14 mouse cellular contexts compared by ENCODE assay signal in the genomic region with DNA sequence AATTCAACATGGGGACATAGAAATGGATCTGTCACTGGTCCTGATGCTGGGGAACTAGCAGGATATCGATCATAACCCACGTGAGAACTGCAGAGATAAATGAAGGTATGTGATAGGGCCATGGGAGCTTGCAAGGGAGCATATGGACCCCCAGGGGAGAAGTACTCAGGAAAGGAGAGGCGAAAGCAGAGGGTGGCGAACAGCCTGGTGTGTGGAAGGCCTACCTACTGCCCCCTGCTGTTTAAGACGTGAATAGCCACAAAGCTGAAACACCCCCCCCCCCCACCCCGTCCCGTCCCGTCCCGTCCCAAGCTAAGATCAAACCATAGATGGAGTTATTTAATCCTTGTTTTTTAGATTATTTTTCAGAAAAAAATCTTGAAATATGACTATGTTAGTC. TPM values are rescaled to one million over a fixed set of nuclear protein-coding genes. Genes with fewer than 3 reads are reported as not detected.
DNase-seq lines count a peak whose midpoint lies in the region; ATAC-seq and TF ChIP-seq lines count a peak whose summit lies in the region.
"Had no signal": no experiment of that assay in that cellular context is flagged by ENCODE, and none has a peak within 500 bp of the region (broad histone marks: within the 10 kb centered on the region; RNA-seq: fewer than 3 reads in every experiment).

No protein-coding gene starts in this region.

- peak; percentile 31 for TF ChIP-seq CTCF in forebrain, postnatal 0 days (IDR thresholded peaks at IDR 0.05; ENCODE audit: low read depth)
- TF ChIP-seq CTCF in liver, postnatal 0 days (IDR thresholded peaks at IDR 0.05; ENCODE audit: low read depth) = peak; percentile 46
- peak; percentile 14 to 57; a peak in 3 of 4 replicates for TF ChIP-seq CTCF in CH12.LX (conservative IDR thresholded peaks at IDR 0.05 in 1 of 2, IDR thresholded peaks at IDR 0.05 in 1 of 2; ENCODE audit: low read depth in 2 of 2, low read length in 2 of 2)
- peak; percentile 40; the same call in 1 of the 2 replicates for TF ChIP-seq CTCF in brain, embryonic 14.5 days (IDR thresholded peaks at IDR 0.05; ENCODE audit: borderline replicate concordance, extremely low read depth, insufficient read depth, insufficient read length)

- H3K9ac ChIP-seq in forebrain, postnatal 0 days = no peak overlapping the region
- H3K9ac ChIP-seq in liver, postnatal 0 days (replicated peaks) = no peak overlapping the region
- no peak overlapping the region for H3K9ac ChIP-seq in liver, embryonic 12.5 days
- H3K9ac ChIP-seq in CH12.LX (ENCODE audit: insufficient read depth, low read depth) = no peak overlapping the region
- no peak overlapping the region for H3K9ac ChIP-seq in midbrain, embryonic 11.5 days (ENCODE audit: low read length)
- H3K9ac ChIP-seq: hindbrain, embryonic 12.5 days; liver, embryonic 13.5 days had no signal

- H3K27me3 ChIP-seq in forebrain, postnatal 0 days (ENCODE audit: insufficient read depth, low read length) = no peaks in the 10 kb centered on the region
- peaks cover 8% of the 10 kb centered on the region; the same call in 1 of the 2 replicates for H3K27me3 ChIP-seq in forebrain, embryonic 10.5 days (ENCODE audit: poor library complexity, severe bottlenecking)
- no peaks in the 10 kb centered on the region for H3K27me3 ChIP-seq in liver, postnatal 0 days (ENCODE audit: insufficient read depth, low read length)
- peaks cover 4% of the 10 kb centered on the region for H3K27me3 ChIP-seq in liver, embryonic 12.5 days (replicated peaks)
- peaks cover 54% of the 10 kb centered on the region for H3K27me3 ChIP-seq in CH12.LX (replicated peaks)
- no peaks in the 10 kb centered on the region for H3K27me3 ChIP-seq in midbrain, embryonic 11.5 days (ENCODE audit: control insufficient read depth, insufficient read depth, low read length)
- H3K27me3 ChIP-seq: hindbrain, embryonic 12.5 days; liver, embryonic 13.5 days had no signal

- in situ Hi-C loops in CH12.LX (cut with MboI; ENCODE audit: low pct_ligation_motif_present, low pct_unique_long_range_greater_than_20kb, low sequenced_read_pairs) = no loop called here

- no peak for DNase-seq in forebrain, postnatal 0 days
- DNase-seq in forebrain, embryonic 10.5 days (ENCODE audit: extremely low spot score, low spot score) = no peak
- no peak for DNase-seq in liver, postnatal 0 days
- no peak for DNase-seq in CH12.LX (ENCODE audit: extremely low read depth)
- DNase-seq in brain, embryonic 14.5 days (ENCODE audit: low read depth) = no peak
- no peak for DNase-seq in T-cell, adult 2 months (ENCODE audit: low spot score)
- DNase-seq in midbrain, embryonic 11.5 days (ENCODE audit: low spot score, missing footprints) = no peak
- DNase-seq: cerebellum, postnatal 36 days; kidney, adult 9 months; liver, embryonic 13.5 days; thymus, postnatal 36 days had no signal

- no peak overlapping the region for H3K4me2 ChIP-seq in forebrain, postnatal 0 days (ENCODE audit: low read depth)
- no peak overlapping the region for H3K4me2 ChIP-seq in liver, postnatal 0 days (ENCODE audit: low read depth, low read length)
- no peak overlapping the region for H3K4me2 ChIP-seq in liver, embryonic 12.5 days
- no peak overlapping the region for H3K4me2 ChIP-seq in CH12.LX (ENCODE audit: insufficient read depth, low read depth, poor library complexity, severe bottlenecking)
- H3K4me2 ChIP-seq in midbrain, embryonic 11.5 days = no peak overlapping the region
- H3K4me2 ChIP-seq: hindbrain, embryonic 12.5 days; liver, embryonic 13.5 days had no signal

- no peak for TF ChIP-seq POLR2A in CH12.LX (IDR thresholded peaks at IDR 0.05; ENCODE audit: low read depth, low read length)
- TF ChIP-seq POLR2A in brain, embryonic 14.5 days (IDR thresholded peaks at IDR 0.05; ENCODE audit: borderline replicate concordance, extremely low read depth, insufficient read depth, insufficient read length, poor library complexity, severe bottlenecking) = no peak

- H3K36me3 ChIP-seq in forebrain, postnatal 0 days (ENCODE audit: insufficient read depth) = peaks cover 4% of the 10 kb centered on the region; the same call in 1 of the 2 replicates
- no peaks in the 10 kb centered on the region for H3K36me3 ChIP-seq in forebrain, embryonic 10.5 days (replicated peaks)
- H3K36me3 ChIP-seq in liver, postnatal 0 days (replicated peaks; ENCODE audit: insufficient read depth, low read length) = no peaks in the 10 kb centered on the region
- H3K36me3 ChIP-seq in liver, embryonic 12.5 days = no peaks in the 10 kb centered on the region
- H3K36me3 ChIP-seq in CH12.LX (replicated peaks in 1 of 2; ENCODE audit: control insufficient read depth in 1 of 2, insufficient read depth in 1 of 2, low read length in 1 of 2) = no peaks in the 10 kb centered on the region
- no peaks in the 10 kb centered on the region; the same call in 1 of the 2 replicates for H3K36me3 ChIP-seq in midbrain, embryonic 11.5 days (ENCODE audit: control insufficient read depth, insufficient read depth, low read length)
- H3K36me3 ChIP-seq: heart, embryonic 10.5 days; hindbrain, embryonic 12.5 days; liver, embryonic 13.5 days had no signal

- peak; percentile 19 for TF ChIP-seq RAD21 in CH12.LX (IDR thresholded peaks at IDR 0.05; ENCODE audit: low read depth, low read length)

- dilution Hi-C loops in CH12.LX (cut with MboI; ENCODE audit: extremely low pct_ligation_motif_present, extremely low pct_unique_long_range_greater_than_20kb, low sequenced_read_pairs) = no loop called here

- no peak overlapping the region for H3K4me3 ChIP-seq in forebrain, postnatal 0 days (ENCODE audit: low read depth, low read length)
- H3K4me3 ChIP-seq in forebrain, embryonic 10.5 days = no peak overlapping the region
- no peak overlapping the region for H3K4me3 ChIP-seq in liver, postnatal 0 days (ENCODE audit: low read depth, low read length)
- no peak overlapping the region for H3K4me3 ChIP-seq in liver, embryonic 12.5 days
- no peak overlapping the region for H3K4me3 ChIP-seq in CH12.LX (replicated peaks in 1 of 3; ENCODE audit: low read depth in 2 of 3, low read length in 2 of 3, poor library complexity in 1 of 3)
- H3K4me3 ChIP-seq in midbrain, embryonic 11.5 days (ENCODE audit: low read depth, low read length) = no peak overlapping the region
- H3K4me3 ChIP-seq: heart, embryonic 10.5 days; hindbrain, embryonic 12.5 days; liver, embryonic 13.5 days had no signal

- no peak for TF ChIP-seq EP300 in liver, postnatal 0 days (IDR thresholded peaks at IDR 0.05; ENCODE audit: low read depth)
- no peak for TF ChIP-seq EP300 in CH12.LX (IDR thresholded peaks at IDR 0.05; ENCODE audit: low read length)

- H3K27ac ChIP-seq in forebrain, postnatal 0 days (ENCODE audit: low read depth, low read length) = no peak overlapping the region
- H3K27ac ChIP-seq in forebrain, embryonic 10.5 days = no peak overlapping the region
- H3K27ac ChIP-seq in liver, postnatal 0 days (ENCODE audit: low read depth) = no peak overlapping the region
- H3K27ac ChIP-seq in liver, embryonic 12.5 days = no peak overlapping the region
- no peak overlapping the region for H3K27ac ChIP-seq in CH12.LX (ENCODE audit: insufficient read depth, low read depth)
- H3K27ac ChIP-seq in midbrain, embryonic 11.5 days (ENCODE audit: low read depth, low read length) = no peak overlapping the region
- H3K27ac ChIP-seq: heart, embryonic 10.5 days; hindbrain, embryonic 12.5 days; liver, embryonic 13.5 days had no signal

- no peaks in the 10 kb centered on the region for H3K9me3 ChIP-seq in forebrain, postnatal 0 days (ENCODE audit: low read length)
- H3K9me3 ChIP-seq in forebrain, embryonic 10.5 days = no peaks in the 10 kb centered on the region
- no peaks in the 10 kb centered on the region for H3K9me3 ChIP-seq in liver, postnatal 0 days (ENCODE audit: low read length)
- H3K9me3 ChIP-seq in liver, embryonic 12.5 days (replicated peaks) = no peaks in the 10 kb centered on the region
- no peaks in the 10 kb centered on the region for H3K9me3 ChIP-seq in CH12.LX (replicated peaks; ENCODE audit: low read length)
- no peaks in the 10 kb centered on the region for H3K9me3 ChIP-seq in midbrain, embryonic 11.5 days (ENCODE audit: control insufficient read depth, low read length)
- H3K9me3 ChIP-seq: heart, embryonic 10.5 days; hindbrain, embryonic 12.5 days; liver, embryonic 13.5 days had no signal

- H3K4me1 ChIP-seq in forebrain, postnatal 0 days (ENCODE audit: insufficient read depth) = no peaks in the 10 kb centered on the region
- peaks cover 35% of the 10 kb centered on the region for H3K4me1 ChIP-seq in forebrain, embryonic 10.5 days
- H3K4me1 ChIP-seq in liver, postnatal 0 days (ENCODE audit: insufficient read depth) = 0 out of 2 replicates have a peak, but pooled peaks cover 4% of the 10 kb centered on the region
- H3K4me1 ChIP-seq in liver, embryonic 12.5 days = peaks cover 4% of the 10 kb centered on the region; the same call in 1 of the 2 replicates
- H3K4me1 ChIP-seq in CH12.LX (ENCODE audit: control insufficient read depth in 1 of 2, insufficient read depth in 2 of 2) = peaks cover 3 to 36% of the 10 kb centered on the region in 2 experiments; a peak in 3 of 4 replicates
- peaks cover 9% of the 10 kb centered on the region for H3K4me1 ChIP-seq in midbrain, embryonic 11.5 days (ENCODE audit: control insufficient read depth, insufficient read depth, low read length)
- H3K4me1 ChIP-seq: liver, embryonic 13.5 days had no signal

- no peaks in the 10 kb centered on the region for H3K79me2 ChIP-seq in CH12.LX (replicated peaks; ENCODE audit: control insufficient read depth, extremely low read depth, insufficient read depth, poor library complexity, severe bottlenecking)

- 73% methylated on average over 9 of the region's 9 CpGs for WGBS in forebrain, postnatal 0 days
- 65% methylated on average over 9 of the region's 9 CpGs for WGBS in forebrain, embryonic 10.5 days
- 53% methylated on average over 9 of the region's 9 CpGs for WGBS in liver, postnatal 0 days (ENCODE audit: insufficient replicate concordance)
- 36% methylated on average over 9 of the region's 9 CpGs for WGBS in liver, embryonic 12.5 days (ENCODE audit: insufficient replicate concordance)
- 65% methylated on average over 9 of the region's 9 CpGs for WGBS in midbrain, embryonic 11.5 days

- ATAC-seq in forebrain, postnatal 0 days = no peak
- no peak for ATAC-seq in liver, postnatal 0 days
- no peak for ATAC-seq in liver, embryonic 12.5 days
- no peak for ATAC-seq in midbrain, embryonic 11.5 days (ENCODE audit: low FRiP score)

RNA-seq across cellular contexts. Expression of a gene that starts 50.9 kb away (rescaled TPM):
- 98.4 and 102 TPM in 2 replicates for total RNA-seq in forebrain, postnatal 0 days (2014; rRNA removed)
- polyA plus RNA-seq in forebrain, postnatal 0 days (2015; fragmentation: Nextera tagmentation; extraction: Ambion mirVana) = 40.0 and 49.8 TPM in 2 replicates
- polyA plus RNA-seq in forebrain, embryonic 10.5 days (2016; fragmentation: Nextera tagmentation; extraction: Ambion mirVana) = 5.5 TPM in 2 replicates
- polyA plus RNA-seq in liver, postnatal 0 days (2015; fragmentation: Nextera tagmentation; extraction: Ambion mirVana) = 0.89 and 0.97 TPM in 2 replicates
- 0.45 and 0.52 TPM in 2 replicates for polyA plus RNA-seq in liver, embryonic 12.5 days (2016; fragmentation: Nextera tagmentation; extraction: Ambion mirVana)
- total RNA-seq in CH12.LX (2012; rRNA removed) = 0.04 and 0.21 TPM in 2 replicates
- total RNA-seq in CH12.LX (2014; rRNA removed) = 0.04 and 0.05 TPM in 2 replicates
- 0.11 and 0.19 TPM in 2 replicates for polyA plus RNA-seq in CH12.LX (2012; ENCODE audit: insufficient read length, low read depth)
- polyA plus RNA-seq in brain, embryonic 14.5 days (2012; rRNA removed) = 43.3 and 69.2 TPM in 2 replicates
- polyA plus RNA-seq in midbrain, embryonic 11.5 days (2014; fragmentation: Nextera tagmentation; extraction: Ambion mirVana) = 14.7 and 14.8 TPM in 2 replicates
